Mouse (Mus musculus): Measurements from ENCODE around the gene Adcy9. TPM values are rescaled to one million over a fixed set of nuclear protein-coding genes. Genes with fewer than 3 reads are reported as not detected.
A peak's percentile ranks its signal among the peaks of the same experiment; 100 is the strongest.

The Adcy9 gene
- polyA plus RNA-seq, 1 experiment from 2014 or later = 6.3 TPM

DNA sequence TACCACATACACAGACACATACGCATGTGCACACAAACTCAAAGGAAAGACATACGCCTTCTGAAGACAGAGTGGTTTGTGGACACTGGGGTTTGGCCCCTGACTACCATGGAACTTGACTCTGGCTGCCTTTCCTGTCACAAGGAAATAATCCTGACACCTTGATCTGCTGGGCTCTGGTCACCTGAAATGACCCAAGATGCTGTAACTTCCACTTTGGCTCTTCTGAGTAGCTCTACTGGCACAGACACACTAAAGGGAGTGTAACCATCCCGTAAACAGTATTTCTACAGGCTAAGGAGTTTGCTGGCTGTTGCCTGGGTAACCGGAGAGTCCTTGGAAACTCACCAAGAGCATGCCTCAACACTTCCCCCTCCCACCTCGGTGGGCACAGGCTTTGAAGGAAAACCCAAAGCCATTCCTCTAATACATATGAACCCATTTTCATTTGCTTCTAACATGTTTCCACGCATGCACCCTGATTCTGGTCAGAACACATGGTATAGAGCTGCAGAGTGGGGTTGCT, 102.2 kb downstream of the Adcy9 start:
- DNase-seq (ENCODE audit: low spot score) (peak; percentile 29), ATAC-seq (ENCODE audit: low FRiP score) (no peak)
- Histone ChIP-seq H3K27ac (no peak overlapping the region), H3K27me3 (ENCODE audit: control insufficient read depth, insufficient read depth, low read length) (no peaks in the 10 kb centered on the region), H3K4me2 (replicated peaks) (no peak overlapping the region), H3K9ac (no peak overlapping the region), H3K4me3 (replicated peaks; ENCODE audit: low read length) (no peak overlapping the region), H3K9me3 (ENCODE audit: control insufficient read depth, low read length) (no peaks in the 10 kb centered on the region), H3K4me1 (replicated peaks; ENCODE audit: control insufficient read depth, insufficient read depth, low read length) (no peaks in the 10 kb centered on the region), H3K36me3 (replicated peaks; ENCODE audit: control insufficient read depth, insufficient read depth) (no peaks in the 10 kb centered on the region)
- 72% methylated on average over 6 of the region's 6 CpGs for WGBS

DNA sequence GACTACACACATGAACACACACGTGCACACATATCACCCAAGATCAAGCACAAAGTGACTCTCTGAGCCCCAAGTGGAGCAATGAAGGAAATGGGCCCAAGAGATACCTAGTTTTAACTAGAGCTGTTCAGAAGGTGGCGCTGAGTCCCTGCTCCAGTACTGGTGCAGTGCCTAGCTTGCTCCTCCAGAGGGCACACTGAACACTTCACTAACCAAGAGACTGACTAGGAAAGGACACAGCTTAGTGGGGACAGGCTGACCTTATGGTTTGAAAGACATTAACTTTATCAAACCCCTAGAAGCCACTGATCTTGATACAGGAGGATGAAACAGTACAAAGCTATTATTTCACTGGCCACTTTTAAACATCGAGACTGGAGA, 104.2 kb downstream of the Adcy9 start:
- ATAC-seq (ENCODE audit: low FRiP score) (no peak; the same call in 1 of the 2 replicates), DNase-seq (ENCODE audit: low spot score) (peak; percentile 80)
- Histone ChIP-seq H3K9ac (no peak overlapping the region), H3K4me3 (replicated peaks; ENCODE audit: low read length) (no peak overlapping the region), H3K4me1 (replicated peaks; ENCODE audit: control insufficient read depth, insufficient read depth, low read length) (no peaks in the 10 kb centered on the region), H3K27me3 (ENCODE audit: control insufficient read depth, insufficient read depth, low read length) (no peaks in the 10 kb centered on the region), H3K4me2 (replicated peaks) (no peak overlapping the region), H3K27ac (no peak overlapping the region), H3K36me3 (replicated peaks; ENCODE audit: control insufficient read depth, insufficient read depth) (no peaks in the 10 kb centered on the region), H3K9me3 (ENCODE audit: control insufficient read depth, low read length) (no peaks in the 10 kb centered on the region)
- 32% methylated on average over 3 of the region's 3 CpGs for WGBS

DNA sequence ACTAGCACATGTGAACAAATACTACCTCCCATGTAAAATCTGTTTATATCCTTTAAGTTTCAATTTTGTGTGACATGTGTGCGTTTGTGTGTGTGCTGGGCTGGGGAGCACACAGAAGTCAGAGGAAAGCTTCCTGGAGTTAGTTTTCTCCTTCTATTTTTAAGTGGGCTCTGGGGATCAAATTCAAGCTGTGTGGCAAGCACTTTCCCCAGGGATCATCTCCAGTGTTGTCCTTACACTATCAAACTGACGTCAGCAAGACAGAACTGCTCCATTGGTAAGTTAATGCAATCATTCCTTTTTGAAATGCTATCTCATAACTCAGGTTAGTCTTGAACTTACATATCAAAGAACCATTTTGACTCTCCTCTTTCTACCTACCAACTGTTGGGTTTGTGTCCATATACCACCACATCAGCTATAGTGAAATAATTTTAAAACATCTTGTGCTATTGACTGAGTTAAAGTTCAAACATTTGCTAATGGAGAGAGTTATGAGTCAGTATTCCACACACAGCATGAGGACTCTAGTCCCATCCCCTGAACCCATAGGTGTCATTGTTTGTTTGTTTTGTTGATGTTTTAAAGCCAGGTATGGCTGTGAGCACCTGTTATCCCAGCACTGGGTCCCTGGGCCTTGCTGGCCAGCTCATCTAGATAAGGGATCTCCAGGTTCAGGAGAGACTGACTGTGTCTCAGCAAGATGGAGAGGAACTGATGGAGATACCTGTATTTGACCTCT, 104.8 kb downstream of the Adcy9 start:
- WGBS = 84% methylated on average over 2 of the region's 2 CpGs
- no peak for ATAC-seq (ENCODE audit: low FRiP score)
- Histone ChIP-seq H3K27ac (no peak overlapping the region), H3K36me3 (replicated peaks; ENCODE audit: control insufficient read depth, insufficient read depth) (no peaks in the 10 kb centered on the region), H3K4me2 (replicated peaks) (no peak overlapping the region), H3K4me3 (replicated peaks; ENCODE audit: low read length) (no peak overlapping the region), H3K9me3 (ENCODE audit: control insufficient read depth, low read length) (no peaks in the 10 kb centered on the region), H3K27me3 (ENCODE audit: control insufficient read depth, insufficient read depth, low read length) (no peaks in the 10 kb centered on the region), H3K4me1 (replicated peaks; ENCODE audit: control insufficient read depth, insufficient read depth, low read length) (no peaks in the 10 kb centered on the region), H3K9ac (no peak overlapping the region)
- DNase-seq (ENCODE audit: low spot score) = no peak

- no peak overlapping the region for H3K4me2 ChIP-seq (replicated peaks)
- H3K4me3 ChIP-seq (replicated peaks; ENCODE audit: low read length) = no peak overlapping the region
- no peaks in the 10 kb centered on the region for H3K4me1 ChIP-seq (replicated peaks; ENCODE audit: control insufficient read depth, insufficient read depth, low read length)
- no peak overlapping the region for H3K9ac ChIP-seq
- ATAC-seq (ENCODE audit: low FRiP score) = no peak
- H3K9me3 ChIP-seq (ENCODE audit: control insufficient read depth, low read length) = no peaks in the 10 kb centered on the region
- no peak for DNase-seq (ENCODE audit: low spot score)
- H3K36me3 ChIP-seq (replicated peaks; ENCODE audit: control insufficient read depth, insufficient read depth) = no peaks in the 10 kb centered on the region
- no peaks in the 10 kb centered on the region for H3K27me3 ChIP-seq (ENCODE audit: control insufficient read depth, insufficient read depth, low read length)
- WGBS = 82% methylated on average over 4 of the region's 4 CpGs
- no peak overlapping the region for H3K27ac ChIP-seq
Observed at GRCm38 (mm10) chr16:4314891-4315290, 105.4 kb downstream of the Adcy9 start.

GRCm38 (mm10) chr16:4312018-4312417, 108.3 kb downstream of the Adcy9 start:
- Histone ChIP-seq H3K4me2 (replicated peaks) (no peak overlapping the region), H3K36me3 (replicated peaks; ENCODE audit: control insufficient read depth, insufficient read depth) (no peaks in the 10 kb centered on the region), H3K9ac (no peak overlapping the region), H3K27me3 (ENCODE audit: control insufficient read depth, insufficient read depth, low read length) (no peaks in the 10 kb centered on the region), H3K4me3 (replicated peaks; ENCODE audit: low read length) (no peak overlapping the region), H3K4me1 (replicated peaks; ENCODE audit: control insufficient read depth, insufficient read depth, low read length) (no peaks in the 10 kb centered on the region), H3K9me3 (ENCODE audit: control insufficient read depth, low read length) (no peaks in the 10 kb centered on the region), H3K27ac (no peak overlapping the region)
- ATAC-seq (ENCODE audit: low FRiP score) (no peak), DNase-seq (ENCODE audit: low spot score) (no peak)
- 73% methylated on average over 2 of the region's 2 CpGs for WGBS

DNA sequence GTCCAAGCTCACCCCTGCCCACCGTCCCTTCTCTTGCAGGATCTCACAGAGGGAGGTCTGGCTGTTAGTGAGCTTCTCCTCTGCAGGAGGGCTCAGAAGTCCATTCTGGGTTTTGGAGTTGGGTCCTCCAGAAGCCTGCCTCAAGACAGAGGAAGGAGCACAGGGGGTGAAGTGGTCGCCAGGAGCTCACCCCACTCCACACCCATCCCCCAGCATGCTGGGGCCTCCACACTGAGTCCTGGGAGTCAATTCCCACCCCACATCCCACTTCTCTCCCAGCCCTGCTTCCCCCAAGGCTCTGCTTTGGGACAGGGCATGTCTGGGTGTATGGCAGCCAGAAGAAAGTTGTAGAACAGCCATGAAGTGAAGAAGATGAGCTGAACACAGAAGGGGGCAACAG, 108.7 kb downstream of the Adcy9 start:
- ATAC-seq (ENCODE audit: low FRiP score) = no peak

DNA sequence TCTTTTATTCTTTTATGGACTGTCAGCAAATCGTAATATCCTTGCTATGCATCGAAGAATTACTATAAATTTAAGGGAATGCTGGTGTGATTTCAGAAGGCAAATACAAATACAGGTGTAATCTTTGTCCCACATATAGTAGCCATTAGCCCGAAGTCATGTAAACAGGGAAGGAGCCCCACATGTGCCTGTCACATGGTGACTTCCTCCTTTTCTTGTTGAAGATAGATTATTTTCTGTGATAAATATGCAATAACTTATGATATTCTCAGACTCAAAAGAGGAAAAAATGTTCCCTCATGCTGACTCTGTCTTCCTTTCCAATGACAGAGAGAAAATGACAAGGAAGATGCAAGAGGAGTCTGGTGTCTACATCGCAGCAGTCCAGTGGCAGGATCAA, 112.5 kb downstream of the Adcy9 start:
- WGBS = 86% methylated on average over 4 of the region's 4 CpGs
- no peak overlapping the region for H3K4me3 ChIP-seq (replicated peaks; ENCODE audit: low read length)
- ATAC-seq (ENCODE audit: low FRiP score) (no peak), DNase-seq (ENCODE audit: low spot score) (no peak)
- H3K4me2 ChIP-seq (replicated peaks) = no peak overlapping the region
- H3K27me3 ChIP-seq (ENCODE audit: control insufficient read depth, insufficient read depth, low read length) = no peaks in the 10 kb centered on the region
- no peak overlapping the region for H3K27ac ChIP-seq
- no peaks in the 10 kb centered on the region for H3K9me3 ChIP-seq (ENCODE audit: control insufficient read depth, low read length)
- no peaks in the 10 kb centered on the region for H3K4me1 ChIP-seq (replicated peaks; ENCODE audit: control insufficient read depth, insufficient read depth, low read length)
- H3K9ac ChIP-seq = no peak overlapping the region
- peaks cover 12% of the 10 kb centered on the region; the same call in 1 of the 2 replicates for H3K36me3 ChIP-seq (replicated peaks; ENCODE audit: control insufficient read depth, insufficient read depth)

More for the DNA sequence above, 108.7 kb downstream of the Adcy9 start:
- WGBS = 47% methylated on average over 2 of the region's 2 CpGs
- H3K36me3 ChIP-seq (replicated peaks; ENCODE audit: control insufficient read depth, insufficient read depth) = no peaks in the 10 kb centered on the region
- H3K9ac ChIP-seq = no peak overlapping the region
- no peak for DNase-seq (ENCODE audit: low spot score)
- H3K4me1 ChIP-seq (replicated peaks; ENCODE audit: control insufficient read depth, insufficient read depth, low read length) = no peaks in the 10 kb centered on the region
- no peaks in the 10 kb centered on the region for H3K27me3 ChIP-seq (ENCODE audit: control insufficient read depth, insufficient read depth, low read length)
- no peak overlapping the region for H3K27ac ChIP-seq
- H3K4me3 ChIP-seq (replicated peaks; ENCODE audit: low read length) = no peak overlapping the region
- H3K9me3 ChIP-seq (ENCODE audit: control insufficient read depth, low read length) = no peaks in the 10 kb centered on the region
- no peak overlapping the region for H3K4me2 ChIP-seq (replicated peaks)

- H3K4me3 ChIP-seq (replicated peaks; ENCODE audit: low read length) = no peak overlapping the region
- no peaks in the 10 kb centered on the region for H3K27me3 ChIP-seq (ENCODE audit: control insufficient read depth, insufficient read depth, low read length)
- H3K9me3 ChIP-seq (ENCODE audit: control insufficient read depth, low read length) = no peaks in the 10 kb centered on the region
- H3K27ac ChIP-seq = no peak overlapping the region
- no peak overlapping the region for H3K9ac ChIP-seq
- DNase-seq (ENCODE audit: low spot score) = peak; percentile 80
- ATAC-seq (ENCODE audit: low FRiP score) = no peak
- no peaks in the 10 kb centered on the region for H3K4me1 ChIP-seq (replicated peaks; ENCODE audit: control insufficient read depth, insufficient read depth, low read length)
- peaks cover 12% of the 10 kb centered on the region; the same call in 1 of the 2 replicates for H3K36me3 ChIP-seq (replicated peaks; ENCODE audit: control insufficient read depth, insufficient read depth)
- no peak overlapping the region for H3K4me2 ChIP-seq (replicated peaks)
- 74% methylated on average over 12 of the region's 12 CpGs for WGBS
Observed at GRCm38 (mm10) chr16:4304176-4304922, 115.9 kb downstream of the Adcy9 start.

- DNase-seq (ENCODE audit: low spot score) (no peak), ATAC-seq (ENCODE audit: low FRiP score) (no peak)
- H3K36me3 ChIP-seq (replicated peaks; ENCODE audit: control insufficient read depth, insufficient read depth) = peaks cover 12% of the 10 kb centered on the region; the same call in 1 of the 2 replicates
- H3K4me3 ChIP-seq (replicated peaks; ENCODE audit: low read length) = no peak overlapping the region
- WGBS = 85% methylated on average over 5 of the region's 5 CpGs
- no peak overlapping the region for H3K27ac ChIP-seq
- no peaks in the 10 kb centered on the region for H3K27me3 ChIP-seq (ENCODE audit: control insufficient read depth, insufficient read depth, low read length)
- H3K4me2 ChIP-seq (replicated peaks) = no peak overlapping the region
- H3K9ac ChIP-seq = no peak overlapping the region
- H3K4me1 ChIP-seq (replicated peaks; ENCODE audit: control insufficient read depth, insufficient read depth, low read length) = no peaks in the 10 kb centered on the region
- H3K9me3 ChIP-seq (ENCODE audit: control insufficient read depth, low read length) = no peaks in the 10 kb centered on the region
Observed at GRCm38 (mm10) chr16:4303554-4303953, 116.7 kb downstream of the Adcy9 start.

Data from hindbrain, embryonic 14.5 days (tissue).